Mouse (Mus musculus): ENCODE measurements at regions not wholly inside any gene's neighbourhood (a gene's known extent, or its start where the extent isn't known, plus 50 kb on each side); places are given as distances from the start of the nearest gene placed in this dataset.
"Not testable (repeated sequence)": the region's sequence is repeated elsewhere in the genome, so short reads cannot be mapped to it uniquely, and the experiment has no call there.

DNA sequence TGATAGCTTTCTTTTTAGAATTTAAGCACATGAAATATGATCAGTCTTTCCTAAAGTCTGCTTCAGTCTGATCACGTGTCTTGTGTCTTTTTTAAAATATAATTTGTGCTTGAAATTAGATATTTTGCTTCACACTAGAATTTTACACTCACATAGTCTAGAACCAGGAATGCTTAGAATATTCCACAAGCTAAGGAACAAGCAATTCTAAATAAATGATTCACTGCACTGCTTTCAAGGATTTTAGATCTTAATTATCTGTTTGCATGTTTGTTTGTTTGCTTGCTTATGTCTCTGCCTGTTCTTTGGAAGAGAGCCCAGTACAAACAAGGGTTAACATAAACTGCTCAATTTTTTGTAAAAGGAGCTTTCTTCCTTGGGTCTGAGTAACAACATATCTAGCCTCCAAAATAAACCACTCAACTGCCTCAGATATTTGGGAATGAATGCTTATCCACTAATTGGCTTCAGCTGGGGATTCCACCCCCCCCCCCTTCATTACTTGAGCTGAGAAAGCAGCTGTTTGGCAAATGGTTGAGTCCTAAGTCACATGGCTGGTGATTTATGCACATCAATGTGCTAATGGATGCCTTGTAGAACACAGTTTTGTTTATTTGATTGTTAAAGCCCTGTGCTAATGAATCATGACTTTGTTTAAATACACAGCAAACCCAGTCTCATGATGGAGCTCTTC lies 463.9 kb downstream of the Rfpl4b start:
- H3K27ac ChIP-seq (ENCODE audit: insufficient read depth, low read depth, low read length): no peak overlapping the region
- no peak overlapping the region for H3K4me3 ChIP-seq (ENCODE audit: insufficient read depth, low read depth, low read length)
- no peaks in the 10 kb centered on the region for H3K36me3 ChIP-seq (ENCODE audit: control insufficient read depth, insufficient read depth, low read length)
- 57% methylated on average over 1 of the region's 1 CpGs for WGBS
- TF ChIP-seq CTCF (conservative IDR thresholded peaks at IDR 0.05; ENCODE audit: insufficient read depth, insufficient read length, low read depth, low read length): no peak
- H3K4me1 ChIP-seq (ENCODE audit: control insufficient read depth, insufficient read depth, low read length): no peaks in the 10 kb centered on the region
- no peaks in the 10 kb centered on the region for H3K27me3 ChIP-seq (replicated peaks; ENCODE audit: control insufficient read depth, insufficient read depth, low read length)
- peak; percentile 4 for DNase-seq

DNA sequence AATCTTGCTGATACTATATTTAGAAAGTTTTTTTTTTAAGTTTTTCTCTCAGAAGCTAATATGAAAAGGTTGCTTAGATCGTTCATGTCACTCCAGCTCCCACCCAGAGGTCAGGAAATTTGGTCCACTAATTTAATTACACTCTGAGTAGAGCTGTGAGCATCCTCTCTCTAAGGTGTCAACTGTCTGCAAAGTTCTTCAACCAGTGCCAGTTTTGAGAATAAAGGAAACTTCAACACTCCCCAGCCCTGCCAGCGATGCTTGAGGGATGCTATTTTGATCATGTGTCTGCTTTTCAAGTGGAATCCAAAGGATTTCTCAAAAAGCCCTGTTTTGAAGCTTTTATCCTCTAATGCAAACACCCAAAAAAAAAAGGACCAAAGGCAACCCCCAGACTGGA lies 467.6 kb downstream of the Rfpl4b start:
- WGBS: 17% methylated on average over 2 of the region's 2 CpGs
- no peaks in the 10 kb centered on the region for H3K27me3 ChIP-seq (replicated peaks; ENCODE audit: control insufficient read depth, insufficient read depth, low read length)

DNA sequence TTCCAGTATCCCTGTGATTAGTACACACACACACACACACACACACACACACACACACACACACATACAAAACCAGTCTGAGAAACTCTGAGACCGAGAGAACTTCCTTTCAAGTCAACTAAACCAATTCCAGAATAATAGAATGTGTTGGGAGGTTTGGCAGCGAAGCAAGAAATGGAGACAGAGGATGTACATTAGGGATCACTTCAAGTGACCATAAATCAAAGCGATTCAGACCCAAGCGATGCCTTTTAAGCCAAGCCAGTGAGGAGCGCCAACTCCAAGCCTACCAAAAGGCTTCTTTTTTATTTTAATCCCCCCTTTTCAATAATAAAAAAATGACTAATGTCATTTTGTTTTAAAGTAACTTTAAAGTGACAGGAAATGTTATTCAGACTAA lies 468.1 kb downstream of the Rfpl4b start:
- Histone ChIP-seq H3K27me3 (replicated peaks; ENCODE audit: control insufficient read depth, insufficient read depth, low read length) (no peaks in the 10 kb centered on the region), H3K4me3 (ENCODE audit: insufficient read depth, low read depth, low read length) (no peak overlapping the region), H3K27ac (ENCODE audit: insufficient read depth, low read depth, low read length) (no peak overlapping the region), H3K4me1 (ENCODE audit: control insufficient read depth, insufficient read depth, low read length) (no peaks in the 10 kb centered on the region), H3K36me3 (ENCODE audit: control insufficient read depth, insufficient read depth, low read length) (no peaks in the 10 kb centered on the region)
- WGBS: 27% methylated on average over 5 of the region's 5 CpGs
- no peak for DNase-seq
- TF ChIP-seq POLR2A (IDR thresholded peaks at IDR 0.05; ENCODE audit: low read depth, low read length) (no peak), CTCF (conservative IDR thresholded peaks at IDR 0.05; ENCODE audit: insufficient read depth, insufficient read length, low read depth, low read length) (no peak)

More for the DNA sequence above, 467.6 kb downstream of the Rfpl4b start:
- H3K4me1 ChIP-seq (ENCODE audit: control insufficient read depth, insufficient read depth, low read length): no peaks in the 10 kb centered on the region
- H3K4me3 ChIP-seq (ENCODE audit: insufficient read depth, low read depth, low read length): no peak overlapping the region
- no peak for TF ChIP-seq CTCF (conservative IDR thresholded peaks at IDR 0.05; ENCODE audit: insufficient read depth, insufficient read length, low read depth, low read length)
- TF ChIP-seq POLR2A (IDR thresholded peaks at IDR 0.05; ENCODE audit: low read depth, low read length): no peak
- H3K27ac ChIP-seq (ENCODE audit: insufficient read depth, low read depth, low read length): no peak overlapping the region
- DNase-seq: no peak
- H3K36me3 ChIP-seq (ENCODE audit: control insufficient read depth, insufficient read depth, low read length): no peaks in the 10 kb centered on the region

DNA sequence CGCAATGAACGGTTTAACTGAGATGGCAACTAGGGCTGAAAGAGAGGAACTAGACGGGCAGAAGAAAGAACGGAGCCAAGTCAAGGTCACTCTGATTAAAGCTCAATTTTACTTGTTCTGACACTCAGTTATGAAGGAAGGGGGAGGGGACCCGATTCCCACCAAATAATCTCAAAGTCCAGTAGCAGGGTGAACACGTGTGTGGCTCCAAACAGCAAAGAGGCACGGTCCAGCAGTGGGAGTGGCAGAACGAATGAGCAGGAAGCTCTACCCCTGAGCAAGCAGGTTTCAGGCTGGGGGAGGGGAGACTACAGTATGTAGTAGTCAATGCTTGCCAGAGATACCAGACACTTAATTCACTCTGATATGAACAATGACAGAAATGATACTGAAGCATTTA lies 474.6 kb downstream of the Rfpl4b start:
- WGBS: 38% methylated on average over 8 of the region's 8 CpGs
- not testable (repeated sequence) for H3K4me3 ChIP-seq (ENCODE audit: insufficient read depth, low read depth, low read length); H3K36me3 ChIP-seq (ENCODE audit: control insufficient read depth, insufficient read depth, low read length); H3K27me3 ChIP-seq (replicated peaks; ENCODE audit: control insufficient read depth, insufficient read depth, low read length); H3K27ac ChIP-seq (ENCODE audit: insufficient read depth, low read depth, low read length); H3K4me1 ChIP-seq (ENCODE audit: control insufficient read depth, insufficient read depth, low read length)
- peak; percentile 81 for DNase-seq

DNA sequence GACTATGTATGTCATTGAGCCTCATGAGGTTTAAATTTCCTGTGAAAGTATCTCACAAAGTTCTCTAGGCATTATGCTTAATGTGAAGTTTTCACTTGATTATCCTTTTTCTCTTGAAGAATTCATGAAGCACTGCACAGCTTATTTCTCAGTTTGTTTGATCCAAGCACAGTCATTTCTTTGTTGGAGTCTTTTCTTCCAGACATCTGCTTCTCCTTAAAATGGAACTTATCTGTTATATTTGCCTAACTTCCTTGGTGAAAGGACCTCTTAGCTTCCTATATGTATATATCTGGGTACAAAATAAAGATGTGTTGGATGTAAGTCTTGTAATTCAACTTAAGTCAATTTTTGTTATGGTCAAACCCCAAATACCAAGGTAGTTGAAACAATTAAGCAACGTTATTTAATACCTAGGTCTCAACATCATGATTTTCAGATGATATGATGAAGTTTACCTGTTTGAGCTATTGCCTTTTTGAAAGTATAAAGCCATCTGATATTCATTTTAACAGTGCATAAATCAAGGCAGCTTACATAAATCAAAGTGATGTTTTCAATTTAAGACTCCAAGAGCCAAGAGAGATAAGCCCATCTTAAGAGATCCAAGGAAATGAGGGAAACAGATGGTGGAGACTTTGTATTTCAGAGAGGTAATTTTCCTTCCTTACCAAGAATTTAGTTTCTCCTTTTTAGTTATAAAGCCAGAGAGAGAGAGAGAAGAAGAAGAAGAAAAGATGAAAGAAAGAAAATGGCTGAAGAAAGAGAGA lies 481.0 kb downstream of the Rfpl4b start:
- H3K27me3 ChIP-seq (replicated peaks; ENCODE audit: control insufficient read depth, insufficient read depth, low read length): no peaks in the 10 kb centered on the region
- no peak overlapping the region for H3K4me3 ChIP-seq (ENCODE audit: insufficient read depth, low read depth, low read length)
- DNase-seq: no peak
- H3K36me3 ChIP-seq (ENCODE audit: control insufficient read depth, insufficient read depth, low read length): no peaks in the 10 kb centered on the region
- H3K27ac ChIP-seq (ENCODE audit: insufficient read depth, low read depth, low read length): no peak overlapping the region
- TF ChIP-seq POLR2A (IDR thresholded peaks at IDR 0.05; ENCODE audit: low read depth, low read length): no peak
- no peaks in the 10 kb centered on the region for H3K4me1 ChIP-seq (ENCODE audit: control insufficient read depth, insufficient read depth, low read length)
- 73% methylated on average over 1 of the region's 1 CpGs for WGBS

DNA sequence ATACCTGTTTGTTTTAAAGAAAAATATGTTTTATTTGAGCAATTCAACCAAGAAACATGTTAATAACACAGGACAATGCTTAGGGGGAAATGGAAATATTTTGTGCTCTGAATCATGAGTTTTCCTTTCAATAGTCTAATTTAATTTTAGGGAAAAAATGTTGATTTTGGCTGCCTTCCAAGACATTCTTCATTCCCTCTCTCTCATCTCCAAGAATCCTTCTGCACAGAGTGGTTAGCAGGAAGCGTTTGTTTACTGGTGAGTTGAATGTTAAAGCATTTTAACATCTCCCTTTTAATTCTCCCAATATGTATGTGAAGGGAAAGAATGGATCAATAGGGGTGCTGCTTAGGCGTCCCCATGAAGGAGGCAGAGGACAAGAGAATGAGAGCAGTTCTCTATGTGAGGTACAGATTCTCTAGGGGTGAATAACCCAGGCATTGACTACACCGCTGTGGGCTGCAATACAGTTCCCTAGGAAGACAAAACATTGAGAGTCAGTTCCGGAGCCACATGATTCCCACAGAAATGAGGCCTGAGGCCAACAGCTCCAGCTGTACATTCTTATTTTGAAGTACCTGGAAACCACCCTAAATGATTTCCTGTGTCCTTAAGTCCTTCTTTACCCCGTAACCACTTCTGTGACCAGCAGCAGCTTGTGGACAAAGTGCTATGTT lies 512.7 kb downstream of the Rfpl4b start:
- TF ChIP-seq POLR2A (IDR thresholded peaks at IDR 0.05; ENCODE audit: low read depth, low read length): no peak
- TF ChIP-seq CTCF (conservative IDR thresholded peaks at IDR 0.05; ENCODE audit: insufficient read depth, insufficient read length, low read depth, low read length): no peak
- peak; percentile 22 for DNase-seq
- H3K4me1 ChIP-seq (ENCODE audit: control insufficient read depth, insufficient read depth, low read length): no peaks in the 10 kb centered on the region
- H3K36me3 ChIP-seq (ENCODE audit: control insufficient read depth, insufficient read depth, low read length): no peaks in the 10 kb centered on the region
- 51% methylated on average over 5 of the region's 5 CpGs for WGBS
- no peak overlapping the region for H3K4me3 ChIP-seq (ENCODE audit: insufficient read depth, low read depth, low read length)
- no peak overlapping the region for H3K27ac ChIP-seq (ENCODE audit: insufficient read depth, low read depth, low read length)
- H3K27me3 ChIP-seq (replicated peaks; ENCODE audit: control insufficient read depth, insufficient read depth, low read length): no peaks in the 10 kb centered on the region

DNA sequence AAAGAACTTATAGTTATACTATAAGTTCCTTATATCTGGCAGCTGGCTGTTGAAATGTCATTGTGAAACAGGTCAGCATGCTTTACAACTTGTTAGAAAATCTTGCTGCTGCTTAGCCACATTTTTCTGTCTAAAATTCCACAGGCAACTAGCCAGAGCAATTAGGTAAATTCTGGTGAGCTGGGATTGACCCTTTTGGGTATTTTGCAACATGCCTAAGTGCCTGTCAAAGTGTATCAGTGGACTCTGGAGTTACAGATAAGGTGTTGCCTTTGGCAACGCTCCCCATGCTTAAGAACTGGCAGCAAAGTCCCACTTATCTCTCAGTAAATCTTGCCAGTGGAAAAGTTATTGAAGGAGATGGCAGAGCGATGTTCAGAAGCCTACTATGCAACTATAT lies 525.9 kb downstream of the Rfpl4b start:
- 79% methylated on average over 2 of the region's 2 CpGs for WGBS
- DNase-seq: no peak

More for the DNA sequence above, 525.9 kb downstream of the Rfpl4b start:
- Histone ChIP-seq H3K4me1 (ENCODE audit: control insufficient read depth, insufficient read depth, low read length) (no peaks in the 10 kb centered on the region), H3K27me3 (replicated peaks; ENCODE audit: control insufficient read depth, insufficient read depth, low read length) (no peaks in the 10 kb centered on the region), H3K4me3 (ENCODE audit: insufficient read depth, low read depth, low read length) (no peak overlapping the region), H3K27ac (ENCODE audit: insufficient read depth, low read depth, low read length) (no peak overlapping the region), H3K36me3 (ENCODE audit: control insufficient read depth, insufficient read depth, low read length) (no peaks in the 10 kb centered on the region)
- TF ChIP-seq POLR2A (IDR thresholded peaks at IDR 0.05; ENCODE audit: low read depth, low read length): no peak
- TF ChIP-seq CTCF (conservative IDR thresholded peaks at IDR 0.05; ENCODE audit: insufficient read depth, insufficient read length, low read depth, low read length): no peak

All from kidney, adult 2 months (tissue).